Comparison of ENCODE assay signal across 8 mouse cellular contexts in genomic region chr19:41932686-41933085, GRCm38 (mm10). TPM values are rescaled to one million over a fixed set of nuclear protein-coding genes. Genes with fewer than 3 reads are reported as not detected.
DNase-seq lines count a peak whose midpoint lies in the region; ATAC-seq and TF ChIP-seq lines count a peak whose summit lies in the region.

No protein-coding gene starts in this region.

- DNase-seq in layer of hippocampus, adult 9-11 months = peak; percentile 43
- no peak for DNase-seq in layer of hippocampus, adult 9-10 months (ENCODE audit: low spot score)
- DNase-seq in MEL-GATA-1-ER (ENCODE audit: extremely low read depth, low read depth) = peak; percentile 79
- no peak for DNase-seq in limb, embryonic 14.5 days (ENCODE audit: low spot score)
- DNase-seq in urinary bladder, adult 2 months (ENCODE audit: low spot score) = no peak
- no peak for DNase-seq in B cell, adult 2 months

- peak overlapping the region; percentile 68 for H3K9ac ChIP-seq in limb, embryonic 14.5 days (ENCODE audit: low read depth, low read length, severe bottlenecking)

- peak overlapping the region; percentile 85 for H3K4me3 ChIP-seq in embryonic fibroblast, embryonic 13.5 days (ENCODE audit: insufficient read depth, low read length)
- H3K4me3 ChIP-seq in limb, embryonic 14.5 days (replicated peaks; ENCODE audit: low read length) = peak overlapping the region; percentile 71

- no peaks in the 10 kb centered on the region for H3K9me3 ChIP-seq in limb, embryonic 14.5 days (ENCODE audit: control insufficient read depth, low read length)

- no peak overlapping the region for H3K27ac ChIP-seq in embryonic fibroblast, embryonic 13.5 days (ENCODE audit: insufficient read depth, low read length)
- H3K27ac ChIP-seq in limb, embryonic 14.5 days (replicated peaks; ENCODE audit: low read depth, low read length) = peak overlapping the region; percentile 20; the same call in 1 of the 2 replicates

- H3K4me1 ChIP-seq in embryonic fibroblast, embryonic 13.5 days (ENCODE audit: control insufficient read depth, insufficient read depth, low read length) = peaks cover 6% of the 10 kb centered on the region; the same call in 1 of the 2 replicates
- H3K4me1 ChIP-seq in limb, embryonic 14.5 days (ENCODE audit: control insufficient read depth, insufficient read depth, low read length) = peaks cover 11% of the 10 kb centered on the region; the same call in 1 of the 2 replicates

- no peaks in the 10 kb centered on the region for H3K27me3 ChIP-seq in limb, embryonic 14.5 days (ENCODE audit: control insufficient read depth, insufficient read depth, low read length)

- WGBS in limb, embryonic 14.5 days = 1% methylated on average over 28 of the region's 28 CpGs

- TF ChIP-seq POLR2A in embryonic fibroblast, embryonic 13.5 days (IDR thresholded peaks at IDR 0.05; ENCODE audit: low read depth, low read length) = no peak
- no peak for TF ChIP-seq POLR2A in limb, embryonic 14.5 days (IDR thresholded peaks at IDR 0.05; ENCODE audit: borderline replicate concordance, extremely low read depth, insufficient read depth, insufficient read length)

- no peak for TF ChIP-seq CTCF in embryonic fibroblast, embryonic 13.5 days (IDR thresholded peaks at IDR 0.05; ENCODE audit: borderline replicate concordance, insufficient read depth, low read length)

- peak overlapping the region; percentile 81 for H3K4me2 ChIP-seq in limb, embryonic 14.5 days (replicated peaks; ENCODE audit: low read depth, low read length, severe bottlenecking)

- H3K36me3 ChIP-seq in limb, embryonic 14.5 days (ENCODE audit: control insufficient read depth, insufficient read depth, low read length) = peaks cover 31% of the 10 kb centered on the region

- no peak for ATAC-seq in limb, embryonic 14.5 days (ENCODE audit: low FRiP score, low read depth)
- ATAC-seq in neutrophil, adult 5-6 weeks (ENCODE audit: extremely low read depth, insufficient number of reproducible peaks, low FRiP score, poor library complexity, severe bottlenecking) = peak; percentile 30; the same call in 1 of the 2 replicates

RNA-seq across cellular contexts. Expression of gene Exosc1, which starts 0.5 kb away (rescaled TPM):
- polyA plus RNA-seq in embryonic fibroblast, embryonic 13.5 days (2011; ENCODE audit: insufficient read length, low read depth, missing spikeins) = 49.8 and 50.9 TPM in 2 replicates
- polyA plus RNA-seq in limb, embryonic 14.5 days (2012; rRNA removed) = 35.9 and 40.1 TPM in 2 replicates
- polyA plus RNA-seq in limb, embryonic 14.5 days (2014; fragmentation: Nextera tagmentation; extraction: Ambion mirVana) = 74.9 and 76.1 TPM in 2 replicates
- 22.2 and 27.3 TPM in 2 replicates for total RNA-seq in neutrophil, adult 5-6 weeks (2017)
- polyA plus RNA-seq in urinary bladder, adult 2 months (2012; rRNA removed) = 29.5 and 31.0 TPM in 2 replicates

RNA-seq across cellular contexts. Expression of gene Zdhhc16, which starts 0.6 kb away (rescaled TPM):
- polyA plus RNA-seq in embryonic fibroblast, embryonic 13.5 days (2011; ENCODE audit: insufficient read length, low read depth, missing spikeins) = 65.7 and 89.8 TPM in 2 replicates
- polyA plus RNA-seq in limb, embryonic 14.5 days (2012; rRNA removed) = 114 and 146 TPM in 2 replicates
- 76.1 and 79.2 TPM in 2 replicates for polyA plus RNA-seq in limb, embryonic 14.5 days (2014; fragmentation: Nextera tagmentation; extraction: Ambion mirVana)
- 21.6 and 24.9 TPM in 2 replicates for total RNA-seq in neutrophil, adult 5-6 weeks (2017)
- 41.1 and 66.3 TPM in 2 replicates for polyA plus RNA-seq in urinary bladder, adult 2 months (2012; rRNA removed)

RNA-seq across cellular contexts. Expression of gene Pgam1, which starts 21.0 kb away (rescaled TPM):
- polyA plus RNA-seq in embryonic fibroblast, embryonic 13.5 days (2011; ENCODE audit: insufficient read length, low read depth, missing spikeins) = 403 and 492 TPM in 2 replicates
- 465 and 490 TPM in 2 replicates for polyA plus RNA-seq in limb, embryonic 14.5 days (2012; rRNA removed)
- polyA plus RNA-seq in limb, embryonic 14.5 days (2014; fragmentation: Nextera tagmentation; extraction: Ambion mirVana) = 543 and 562 TPM in 2 replicates
- 96.7 and 104 TPM in 2 replicates for total RNA-seq in neutrophil, adult 5-6 weeks (2017)
- polyA plus RNA-seq in urinary bladder, adult 2 months (2012; rRNA removed) = 266 and 271 TPM in 2 replicates

RNA-seq across cellular contexts. Expression of gene Rrp12, which starts 36.7 kb away (rescaled TPM):
- 11.3 and 12.8 TPM in 2 replicates for polyA plus RNA-seq in embryonic fibroblast, embryonic 13.5 days (2011; ENCODE audit: insufficient read length, low read depth, missing spikeins)
- polyA plus RNA-seq in limb, embryonic 14.5 days (2012; rRNA removed) = 13.9 and 15.0 TPM in 2 replicates
- polyA plus RNA-seq in limb, embryonic 14.5 days (2014; fragmentation: Nextera tagmentation; extraction: Ambion mirVana) = 13.2 TPM in 2 replicates
- 6.6 and 7.4 TPM in 2 replicates for total RNA-seq in neutrophil, adult 5-6 weeks (2017)
- 6.1 and 6.4 TPM in 2 replicates for polyA plus RNA-seq in urinary bladder, adult 2 months (2012; rRNA removed)

RNA-seq across cellular contexts. Expression of gene Mms19, which starts 48.3 kb away (rescaled TPM):
- 53.2 and 54.2 TPM in 2 replicates for polyA plus RNA-seq in embryonic fibroblast, embryonic 13.5 days (2011; ENCODE audit: insufficient read length, low read depth, missing spikeins)
- polyA plus RNA-seq in limb, embryonic 14.5 days (2012; rRNA removed) = 83.7 and 102 TPM in 2 replicates
- polyA plus RNA-seq in limb, embryonic 14.5 days (2014; fragmentation: Nextera tagmentation; extraction: Ambion mirVana) = 30.0 and 36.1 TPM in 2 replicates
- total RNA-seq in neutrophil, adult 5-6 weeks (2017) = 29.8 and 45.2 TPM in 2 replicates
- polyA plus RNA-seq in urinary bladder, adult 2 months (2012; rRNA removed) = 56.3 and 60.4 TPM in 2 replicates

Comparison
In these comparisons a context has a peak if more than half of its experiments do, and no peak if none do; other contexts are left out.
1. DNase-seq: peak in layer of hippocampus, adult 9-11 months (single experiment) and MEL-GATA-1-ER (single experiment); none in layer of hippocampus, adult 9-10 months (single experiment), limb, embryonic 14.5 days (single experiment), urinary bladder, adult 2 months (single experiment) and B cell, adult 2 months (0 of 2).